Mouse (Mus musculus) frontal cortex, postnatal 10 days (tissue): Measurements from ENCODE around the gene Patj.
A peak's percentile ranks its signal among the peaks of the same experiment; 100 is the strongest.
"Not testable (repeated sequence)": the region's sequence is repeated elsewhere in the genome, so short reads cannot be mapped to it uniquely, and the experiment has no call there.

Source experiments
- DNase-seq, 2 experiments: peaks; one replicate each; pipeline ENCODE4 v3.0.0; 2022; ENCODE audit warnings: low spot score in 2 of 2, mixed read lengths in 1 of 2

Patj gene

GRCm38 (mm10) chr4:98656759-98657158 is 261.2 kb downstream of the Patj start:
- no peak for DNase-seq

GRCm38 (mm10) chr4:98659032-98659431 is 263.4 kb downstream of the Patj start:
- DNase-seq: no peak

DNA sequence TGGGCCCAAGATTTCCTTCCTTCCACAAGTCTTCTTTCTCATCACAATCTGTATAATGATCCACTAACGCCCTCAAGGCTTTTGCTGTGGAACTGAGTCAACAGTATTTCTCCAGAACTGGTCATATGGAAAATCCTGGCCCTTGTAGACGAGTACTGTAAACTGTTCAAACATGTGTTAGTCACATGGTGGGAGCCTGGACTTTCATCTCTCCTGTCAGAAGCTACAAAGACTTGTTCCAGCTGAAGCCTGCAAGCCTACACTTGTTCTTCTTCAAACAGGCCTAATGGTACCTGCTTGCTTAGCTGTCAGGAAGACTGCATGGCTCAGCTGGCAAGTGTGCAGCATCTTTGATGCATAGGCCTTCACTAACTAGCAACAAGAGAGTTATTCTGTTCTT is 264.9 kb downstream of the Patj start:
- DNase-seq: no peak

DNA sequence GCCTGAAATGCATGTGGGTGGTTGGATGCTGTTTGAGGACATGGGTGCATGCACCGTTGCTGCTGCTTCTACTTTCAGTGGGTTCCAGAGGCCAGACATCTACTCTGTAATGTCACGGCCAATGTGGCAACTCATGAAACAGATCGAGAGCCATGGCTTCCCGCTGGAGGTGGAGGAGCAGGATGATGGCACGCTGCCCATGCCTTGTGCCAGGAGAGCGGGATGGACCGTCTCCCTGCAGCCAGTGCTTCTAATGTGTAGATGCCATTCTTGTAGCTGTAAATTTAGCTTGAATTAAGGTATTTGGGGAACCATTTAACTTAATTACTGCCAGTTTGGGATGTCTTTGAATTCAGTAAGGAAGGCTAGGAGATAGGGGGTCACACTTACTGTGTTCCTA is 270.3 kb downstream of the Patj start:
- no peak for DNase-seq

GRCm38 (mm10) chr4:98666451-98666850 is 270.9 kb downstream of the Patj start:
- DNase-seq: no peak

- no peak for DNase-seq
These were observed 271.4 kb downstream of the Patj start for GRCm38 (mm10) chr4:98667009-98667408.

DNA sequence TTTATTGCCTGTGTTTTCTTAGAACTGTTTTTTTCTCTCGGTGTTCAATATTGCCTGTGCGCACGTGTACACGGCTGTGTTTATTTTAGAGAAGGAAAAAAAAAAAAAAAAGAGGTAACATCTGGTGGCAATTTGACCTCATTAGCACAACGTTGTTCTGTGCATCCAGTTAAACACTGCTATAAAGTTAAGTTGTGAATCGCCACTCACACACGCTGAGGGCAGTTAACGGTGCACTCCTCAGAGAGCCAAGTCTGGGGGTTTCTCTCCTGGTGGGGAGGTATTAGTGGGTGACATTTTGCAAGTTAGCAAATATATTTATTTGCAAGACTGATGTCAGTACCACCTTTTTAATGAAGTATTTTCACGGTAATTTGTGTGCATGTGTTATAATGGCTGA is 281.9 kb downstream of the Patj start:
- no peak for DNase-seq

- DNase-seq: no peak
These were observed 291.2 kb downstream of the Patj start for GRCm38 (mm10) chr4:98686678-98687267.

- DNase-seq: no peak
These were observed 292.5 kb downstream of the Patj start for GRCm38 (mm10) chr4:98688116-98688515.

GRCm38 (mm10) chr4:98688520-98688919 is 292.9 kb downstream of the Patj start:
- DNase-seq: no peak

GRCm38 (mm10) chr4:98689988-98690387 is 294.4 kb downstream of the Patj start:
- DNase-seq: no peak

DNA sequence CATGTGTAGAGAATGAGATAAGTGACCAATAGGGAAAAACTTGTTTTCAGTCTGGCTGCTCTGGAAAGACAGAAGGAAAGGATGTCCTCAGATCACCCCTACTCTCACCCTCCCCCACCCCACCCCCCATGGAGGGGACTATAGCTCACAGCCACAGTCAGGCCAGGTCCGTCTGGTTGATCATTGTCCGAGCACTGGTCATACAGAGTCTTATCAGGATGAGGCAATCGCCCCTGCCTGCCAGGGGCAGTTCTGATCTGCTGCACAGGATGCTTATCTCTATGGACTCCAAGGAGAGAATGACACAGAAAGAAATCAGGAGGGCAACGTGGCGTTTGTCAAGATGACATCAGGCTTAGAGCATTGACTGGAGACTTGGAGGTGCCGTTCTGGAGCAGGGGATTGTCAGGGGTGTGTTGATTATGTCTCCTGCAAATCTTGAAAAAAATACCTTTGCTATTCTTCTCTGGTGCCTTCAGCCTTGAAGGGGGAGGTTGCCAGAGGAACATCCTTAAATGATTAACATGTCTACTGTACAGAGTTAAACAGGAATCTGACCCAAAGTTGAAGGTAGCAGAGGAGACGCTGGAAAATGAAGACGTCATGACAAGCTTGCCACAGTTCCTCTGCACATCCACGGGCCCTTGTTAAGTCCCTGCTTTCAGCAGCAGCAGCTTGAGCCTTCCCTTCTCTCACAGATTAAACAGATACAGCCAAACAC is 298.0 kb downstream of the Patj start:
- no peak for DNase-seq

- no peak for DNase-seq
These were observed 302.3 kb downstream of the Patj start for GRCm38 (mm10) chr4:98697932-98698331.

- no peak for DNase-seq
These were observed 303.3 kb downstream of the Patj start for GRCm38 (mm10) chr4:98698921-98699320.

DNA sequence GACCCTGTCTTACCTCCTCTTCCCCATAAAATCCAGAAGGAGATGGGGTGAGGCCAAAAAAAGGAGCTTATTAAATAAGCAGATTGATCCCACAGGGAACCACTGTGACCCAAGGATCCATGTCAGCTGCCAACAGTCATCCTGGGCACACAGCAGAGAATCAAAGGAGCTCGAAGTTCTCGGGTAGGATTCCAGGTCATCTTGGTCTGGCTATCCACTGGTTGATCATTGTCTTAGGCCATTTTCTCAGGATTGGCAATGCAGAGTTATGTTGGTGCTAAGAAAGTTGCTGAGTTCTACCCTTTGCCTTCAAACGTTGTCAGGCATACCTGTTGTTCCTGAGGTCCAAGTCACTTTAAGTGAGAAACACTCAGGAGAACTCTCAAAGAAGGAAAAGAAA is 304.6 kb downstream of the Patj start:
- DNase-seq: no peak

- peak; percentile 21 to 69 for DNase-seq
These were observed 306.8 kb downstream of the Patj start for GRCm38 (mm10) chr4:98702201-98702894.

DNA sequence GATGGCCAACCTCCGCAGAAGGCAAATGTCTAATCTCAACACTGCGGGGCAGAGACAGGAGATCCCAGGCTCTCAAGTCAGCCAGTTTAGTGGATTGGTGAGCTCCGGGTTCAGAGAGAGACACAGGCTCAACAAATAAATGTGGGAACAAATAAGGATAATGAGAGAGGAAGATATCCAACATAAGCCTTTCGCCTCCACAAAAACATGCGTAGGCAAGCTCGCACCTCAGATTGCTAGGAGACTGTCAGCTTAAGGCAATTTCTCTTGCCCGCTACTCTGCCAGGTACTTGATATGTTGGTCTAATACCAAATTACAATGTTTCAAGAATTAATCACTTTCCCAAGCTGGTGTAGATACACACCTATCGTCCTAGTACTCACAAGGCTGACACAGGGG is 315.3 kb downstream of the Patj start:
- no peak for DNase-seq

GRCm38 (mm10) chr4:98717735-98718546 is 322.4 kb downstream of the Patj start:
- no peak for DNase-seq

- no peak for DNase-seq
These were observed 322.9 kb downstream of the Patj start for GRCm38 (mm10) chr4:98718547-98718917.

DNA sequence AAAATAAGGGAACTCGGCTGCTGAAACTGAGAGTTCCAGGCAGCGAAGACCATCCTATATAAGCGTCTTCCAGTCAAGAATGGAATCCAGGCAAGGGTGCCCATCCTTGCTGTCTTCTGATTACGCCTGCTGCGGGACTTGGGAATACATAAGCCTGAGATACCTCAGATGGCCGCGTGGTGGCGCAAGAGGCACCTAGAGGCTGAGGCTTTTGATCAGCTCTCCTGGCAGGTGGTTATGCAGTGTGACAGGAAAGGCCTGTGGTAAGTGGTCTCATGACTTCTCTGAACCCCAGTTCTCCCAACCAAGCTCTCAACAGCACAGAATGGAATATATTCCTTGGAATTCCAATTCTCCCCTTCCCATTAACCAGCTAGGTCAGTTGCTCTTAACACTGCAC is 326.9 kb downstream of the Patj start:
- DNase-seq: peak; percentile 14 to 30

DNA sequence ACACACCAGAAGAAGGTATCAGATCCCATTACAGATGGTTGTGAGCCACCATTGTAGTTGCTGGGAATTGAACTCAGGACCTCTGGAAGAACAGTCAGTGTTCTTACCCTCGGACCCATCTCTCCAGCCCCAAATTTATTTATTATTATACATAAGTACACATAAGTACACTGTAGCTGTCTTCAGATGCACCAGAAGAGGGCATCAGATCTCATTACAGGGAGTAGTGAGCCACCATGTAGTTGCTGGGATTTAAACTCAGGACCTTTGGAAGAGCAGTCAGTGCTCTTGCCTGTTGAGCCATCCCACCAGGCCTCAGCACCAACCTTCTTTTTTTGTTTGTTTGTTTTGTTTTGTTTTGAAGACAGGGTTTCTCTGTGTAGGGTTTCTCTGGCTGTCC is 329.1 kb downstream of the Patj start:
- DNase-seq: not testable (repeated sequence)

DNA sequence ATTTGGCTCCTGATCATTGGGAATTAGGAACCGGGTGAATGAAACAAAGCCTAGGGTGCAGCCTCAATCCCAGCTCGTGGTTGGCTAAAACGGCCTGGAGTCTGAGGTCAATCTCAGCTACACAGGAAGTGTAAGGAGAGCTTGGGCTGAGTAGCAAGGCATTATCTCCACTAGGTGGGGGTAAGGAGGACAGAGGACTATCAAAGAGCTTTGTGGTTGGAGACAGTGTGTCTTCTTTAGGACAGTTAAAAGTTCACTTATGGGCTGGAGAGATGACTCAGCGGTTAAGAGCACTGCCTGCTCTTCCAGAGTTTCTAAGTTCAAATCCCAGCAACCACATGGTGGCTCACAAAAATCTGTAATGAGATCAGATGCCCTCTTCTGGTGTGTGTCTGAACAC is 329.9 kb downstream of the Patj start:
- no peak for DNase-seq
